Mouse (Mus musculus) layer of hippocampus, adult 8-10 months (tissue): Measurements from ENCODE around the gene Spats2. TPM values are rescaled to one million over a fixed set of nuclear protein-coding genes. Genes with fewer than 3 reads are reported as not detected.
"Not testable (repeated sequence)": the region's sequence is repeated elsewhere in the genome, so short reads cannot be mapped to it uniquely, and the experiment has no call there.

ENCODE experiments used
- DNase-seq, 2 experiments: peaks; one replicate each; pipeline ENCODE4 v3.0.0; 2022; ENCODE audit warnings: low spot score in 2 of 2
- total RNA-seq, 4 experiments: library from RNA; stranded (reverse); gene quantifications; 2 replicates each; pipeline ENCODE4 v1.2.4; 2022

Spats2 gene
- total RNA-seq: 10 to 100 TPM; 29.6 to 31.8 (median 30.0) TPM

- no peak for DNase-seq
These were observed at the start of gene Spats2 for GRCm38 (mm10) chr15:99125711-99126080. Spats2 (plus strand) TSS chr15:99125916.

GRCm38 (mm10) chr15:99076011-99076410 is 49.7 kb upstream of the Spats2 start:
- DNase-seq: not testable (repeated sequence)

GRCm38 (mm10) chr15:99078181-99078910 is 47.4 kb upstream of the Spats2 start:
- no peak for DNase-seq

GRCm38 (mm10) chr15:99079804-99080203 is 45.9 kb upstream of the Spats2 start:
- no peak for DNase-seq

GRCm38 (mm10) chr15:99082322-99082721 is 43.4 kb upstream of the Spats2 start:
- no peak for DNase-seq

GRCm38 (mm10) chr15:99082840-99083239 is 42.9 kb upstream of the Spats2 start:
- no peak for DNase-seq

- peak in 1 of 2 experiments; percentile 49 for DNase-seq
These were observed 42.5 kb upstream of the Spats2 start for GRCm38 (mm10) chr15:99083258-99083657.

- DNase-seq: no peak
These were observed 41.7 kb upstream of the Spats2 start for GRCm38 (mm10) chr15:99083867-99084557.

- DNase-seq: no peak
These were observed 41.1 kb upstream of the Spats2 start for GRCm38 (mm10) chr15:99084618-99085017.

GRCm38 (mm10) chr15:99085997-99086396 is 39.7 kb upstream of the Spats2 start:
- DNase-seq: no peak

- no peak for DNase-seq
These were observed 38.3 kb upstream of the Spats2 start, which contains the start of gene C1ql4 for GRCm38 (mm10) chr15:99087253-99088075. C1ql4 (minus strand) TSS chr15:99087817.

- peak in 1 of 2 experiments; percentile 25 for DNase-seq
These were observed 37.4 kb upstream of the Spats2 start for GRCm38 (mm10) chr15:99088292-99088691.

GRCm38 (mm10) chr15:99089069-99089468 is 36.6 kb upstream of the Spats2 start:
- no peak for DNase-seq

GRCm38 (mm10) chr15:99092870-99093269 is 32.8 kb upstream of the Spats2 start, which contains the start of gene Dnajc22:
Dnajc22 (plus strand) TSS chr15:99093170.
- no peak for DNase-seq

- DNase-seq: no peak
These were observed 32.1 kb upstream of the Spats2 start for GRCm38 (mm10) chr15:99093291-99094258.

GRCm38 (mm10) chr15:99094631-99095270 is 31.0 kb upstream of the Spats2 start:
- no peak for DNase-seq

GRCm38 (mm10) chr15:99095356-99095755 is 30.4 kb upstream of the Spats2 start:
- no peak for DNase-seq

GRCm38 (mm10) chr15:99096061-99096793 is 29.5 kb upstream of the Spats2 start:
- no peak for DNase-seq

- DNase-seq: no peak
These were observed 28.8 kb upstream of the Spats2 start for GRCm38 (mm10) chr15:99096831-99097500.
